Mouse (Mus musculus) erythroblast, embryonic 14.5 days (primary cell): Measurements from ENCODE around the gene Ppfia3. TPM values are rescaled to one million over a fixed set of nuclear protein-coding genes. Genes with fewer than 3 reads are reported as not detected.
A peak's percentile ranks its signal among the peaks of the same experiment; 100 is the strongest.
"Not testable (repeated sequence)": the region's sequence is repeated elsewhere in the genome, so short reads cannot be mapped to it uniquely, and the experiment has no call there.

Source experiments
- H3K27me3 ChIP-seq: 2 replicates; pipeline ENCODE4 v1.6.1; 2012; ENCODE audit warnings: inconsistent platforms; ENCODE audit not compliant: control insufficient read depth
- H3K36me3 ChIP-seq: 2 replicates; pipeline ENCODE4 v1.6.1; 2012; ENCODE audit warnings: mild to moderate bottlenecking, inconsistent platforms; ENCODE audit not compliant: control insufficient read depth
- H3K4me1 ChIP-seq: 2 replicates; pipeline ENCODE4 v1.6.1; 2012; ENCODE audit warnings: inconsistent platforms; ENCODE audit not compliant: control insufficient read depth
- H3K4me3 ChIP-seq: replicated peaks from 2 replicates; pipeline ENCODE3; 2012; ENCODE audit warnings: moderate library complexity, mild to moderate bottlenecking, inconsistent platforms
- H3K9me3 ChIP-seq: 2 replicates; pipeline ENCODE4 v1.6.1; 2012; ENCODE audit warnings: low read length, inconsistent platforms, mixed read lengths; ENCODE audit not compliant: control insufficient read depth
- GATA1 ChIP-seq: IDR thresholded peaks from 2 replicates; pipeline ENCODE4 v1.6.1; 2012; ENCODE audit warnings: low read length, inconsistent platforms, mixed read lengths
- TAL1 ChIP-seq: IDR thresholded peaks from 3 replicates; pipeline ENCODE4 v1.6.1; 2012; ENCODE audit warnings: low read length, inconsistent platforms, mixed read lengths
- polyA plus RNA-seq: library from polyadenylated mRNA; stranded (reverse); fragments of >175 nt; gene quantifications from 2 replicates; pipeline ENCODE4 v1.2.3, GENCODE M21; 2012

The Ppfia3 gene
- polyA plus RNA-seq, 1 experiment: 0.13 TPM

DNA sequence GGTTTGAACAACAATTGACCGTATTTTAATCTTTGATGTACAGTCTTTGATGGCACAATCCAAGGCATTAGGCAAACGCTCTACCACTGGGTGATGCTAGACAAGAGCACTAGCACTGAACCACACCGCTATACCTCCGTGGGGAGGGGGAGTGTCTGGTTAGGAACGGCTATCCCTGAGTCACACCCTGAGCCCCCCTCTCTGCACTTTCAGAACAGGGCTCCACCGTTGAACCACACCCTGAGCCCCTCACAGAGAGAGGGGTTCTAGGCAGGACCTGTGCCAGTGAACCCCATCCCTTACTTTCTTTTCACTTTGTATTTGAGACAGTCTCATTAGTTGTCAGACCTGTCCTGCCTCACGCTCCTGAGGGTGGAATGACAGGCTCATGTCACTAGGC, 41.5 kb upstream of the Ppfia3 start:
- Histone ChIP-seq H3K36me3 (no peaks in the 10 kb centered on the region), H3K9me3 (peaks cover 8% of the 10 kb centered on the region; the same call in 1 of the 2 replicates), H3K4me1 (peaks cover 5% of the 10 kb centered on the region), H3K4me3 (no peak overlapping the region), H3K27me3 (peaks cover 87% of the 10 kb centered on the region)
- TF ChIP-seq TAL1 (no peak), GATA1 (no peak)

DNA sequence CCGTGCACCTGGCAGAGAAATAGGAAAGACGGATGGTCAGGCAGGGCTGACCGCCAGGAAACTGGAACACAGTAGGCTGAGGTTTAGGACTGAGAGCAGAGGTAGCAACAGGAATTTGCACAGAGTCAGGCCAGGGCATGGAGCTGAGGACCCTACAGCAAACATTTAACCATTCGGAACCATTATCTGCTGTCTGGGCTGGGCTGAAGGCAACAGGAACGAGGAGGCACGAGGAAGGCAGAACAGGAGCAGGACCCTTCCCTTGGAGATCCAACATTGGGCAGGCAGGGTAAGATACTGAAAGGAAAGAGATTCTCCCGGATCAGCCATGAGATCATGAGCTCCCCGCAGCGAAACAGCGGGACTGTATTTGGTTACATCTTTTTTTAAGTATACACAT, 41.0 kb upstream of the Ppfia3 start:
- Histone ChIP-seq H3K9me3 (peaks cover 8% of the 10 kb centered on the region; the same call in 1 of the 2 replicates), H3K27me3 (peaks cover 85% of the 10 kb centered on the region), H3K36me3 (no peaks in the 10 kb centered on the region), H3K4me3 (no peak overlapping the region), H3K4me1 (peaks cover 4% of the 10 kb centered on the region; the same call in 1 of the 2 replicates)
- TF ChIP-seq GATA1 (no peak), TAL1 (no peak)

DNA sequence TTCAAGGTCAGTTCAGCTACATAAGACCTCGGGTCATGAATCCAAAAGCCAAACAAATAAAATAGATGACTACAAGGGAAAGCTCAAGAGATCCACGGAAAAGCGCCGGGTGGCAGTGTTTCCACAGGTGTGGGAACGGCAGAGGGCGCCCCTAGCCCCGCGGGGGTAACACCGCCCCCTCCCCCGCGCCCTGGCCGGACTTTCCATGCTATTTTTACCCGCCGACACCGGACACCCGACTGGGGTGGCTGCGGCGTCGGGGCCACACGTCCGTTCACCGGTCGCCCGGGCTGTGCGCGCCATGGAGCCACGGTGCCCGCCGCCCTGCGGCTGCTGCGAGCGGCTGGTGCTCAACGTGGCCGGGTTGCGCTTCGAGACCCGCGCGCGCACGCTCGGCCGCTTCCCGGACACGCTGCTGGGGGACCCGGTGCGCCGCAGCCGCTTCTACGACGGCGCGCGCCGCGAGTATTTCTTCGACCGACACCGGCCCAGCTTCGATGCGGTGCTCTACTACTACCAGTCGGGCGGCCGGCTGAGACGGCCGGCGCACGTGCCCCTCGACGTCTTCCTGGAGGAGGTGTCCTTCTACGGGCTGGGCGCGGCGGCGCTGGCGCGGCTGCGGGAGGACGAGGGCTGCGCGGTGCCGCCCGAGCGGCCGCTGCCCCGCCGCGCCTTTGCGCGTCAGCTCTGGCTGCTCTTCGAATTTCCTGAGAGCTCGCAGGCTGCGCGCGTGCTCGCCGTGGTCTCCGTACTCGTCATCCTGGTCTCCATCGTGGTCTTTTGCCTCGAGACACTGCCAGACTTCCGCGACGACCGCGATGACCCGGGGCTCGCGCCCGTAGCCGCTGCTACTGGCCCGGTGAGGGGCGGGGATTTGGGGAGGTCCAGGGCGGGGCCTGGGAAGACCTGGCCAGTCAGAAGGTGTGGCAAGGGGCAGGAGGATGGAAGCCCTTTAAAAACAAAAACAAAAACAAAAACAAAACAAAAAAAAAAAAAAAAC, 39.6 kb upstream of the Ppfia3 start:
- peaks cover 8% of the 10 kb centered on the region; the same call in 1 of the 2 replicates for H3K9me3 ChIP-seq

DNA sequence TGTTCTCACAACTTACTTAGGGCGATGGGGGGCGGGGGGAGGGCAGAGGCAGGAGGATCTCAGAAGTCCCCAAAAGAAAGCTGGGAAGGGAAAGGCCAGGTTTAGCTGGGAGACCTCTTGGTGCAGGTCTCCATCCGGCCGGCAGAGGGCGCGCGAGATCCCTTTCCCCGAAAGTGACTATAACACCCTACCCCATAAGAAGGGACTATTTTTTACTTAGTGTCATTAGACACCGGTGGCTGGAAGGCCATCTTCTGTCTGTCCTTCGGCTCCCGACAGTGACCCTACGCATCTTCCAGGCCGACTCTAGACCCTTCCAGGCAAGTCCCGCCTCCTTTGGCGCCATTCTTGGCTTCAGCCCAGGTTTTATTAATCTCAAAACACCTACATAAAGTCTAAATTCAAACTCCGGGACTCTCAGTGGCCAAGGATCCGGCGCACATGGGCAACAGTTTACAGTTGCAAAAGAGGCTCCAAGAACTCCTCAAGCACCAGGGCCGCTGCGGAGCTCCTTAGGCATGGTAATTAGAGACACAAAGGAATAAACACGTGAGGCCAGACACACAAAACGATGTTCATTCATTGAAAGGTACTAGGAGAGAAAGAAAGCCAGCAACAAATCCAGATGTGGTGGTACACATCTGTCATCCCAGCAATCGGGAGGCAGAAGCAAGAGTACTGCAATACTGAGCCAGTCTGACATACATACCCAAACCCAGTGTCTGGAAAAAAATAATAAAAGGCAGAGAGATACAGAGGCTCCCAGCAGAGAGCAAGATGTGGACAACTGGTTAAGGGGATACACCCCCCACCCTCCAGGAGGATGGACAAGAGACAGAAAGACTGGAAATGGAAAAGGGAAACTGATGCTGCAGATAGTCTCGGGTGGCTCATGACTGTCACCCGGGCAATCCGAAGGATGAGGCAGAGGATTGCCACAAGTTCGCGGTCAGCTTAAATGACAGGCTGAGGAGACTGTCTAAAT, 38.6 kb upstream of the Ppfia3 start, which contains the start of gene Kcna7:
TSS of gene Kcna7 (plus strand) at position 563 of the 985 bp plus-strand sequence.
- no peak for TF ChIP-seq GATA1
- TF ChIP-seq TAL1: no peak
- H3K27me3 ChIP-seq: peaks cover 73% of the 10 kb centered on the region
- no peaks in the 10 kb centered on the region for H3K36me3 ChIP-seq

More for the DNA sequence above, 39.6 kb upstream of the Ppfia3 start:
- H3K4me1 ChIP-seq: peaks cover 4% of the 10 kb centered on the region; the same call in 1 of the 2 replicates
- H3K36me3 ChIP-seq: no peaks in the 10 kb centered on the region
- peaks cover 84% of the 10 kb centered on the region for H3K27me3 ChIP-seq
- TF ChIP-seq GATA1 (no peak), TAL1 (no peak)
- H3K4me3 ChIP-seq: no peak overlapping the region

DNA sequence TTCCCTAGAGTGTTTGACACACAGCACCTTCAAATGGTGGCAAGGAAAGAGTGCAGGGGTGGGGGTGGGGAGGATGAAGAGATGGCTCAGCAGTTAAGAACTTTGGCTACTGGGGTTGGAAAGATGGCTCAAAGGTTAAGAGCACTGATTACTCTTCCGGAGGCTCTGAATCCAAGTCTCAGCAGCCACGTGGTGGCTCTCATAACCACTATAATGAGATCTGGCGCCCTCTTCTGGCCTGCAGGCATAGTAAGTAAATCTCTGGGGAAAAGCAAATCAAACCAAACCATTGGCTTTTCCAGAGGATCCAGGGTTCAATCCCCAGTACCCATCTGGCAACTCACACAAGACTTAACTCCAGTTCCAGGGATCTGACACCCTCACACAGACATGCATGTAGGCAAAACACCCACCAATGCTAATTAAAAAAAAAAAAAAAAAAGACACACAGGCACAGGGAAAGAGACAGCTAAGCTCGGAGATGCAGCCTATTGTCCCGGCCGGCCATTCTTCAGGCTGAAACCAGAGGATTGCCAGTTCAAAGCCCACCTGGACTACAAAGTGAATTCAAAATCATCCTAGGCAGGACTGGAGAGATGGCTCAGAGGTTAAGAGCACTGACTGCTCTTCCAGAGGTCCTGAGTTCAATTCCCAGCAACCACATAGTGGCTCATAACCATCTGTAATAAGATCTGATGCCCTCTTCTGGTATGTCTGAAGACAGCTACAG, 36.9 kb upstream of the Ppfia3 start:
- Histone ChIP-seq H3K36me3 (no peaks in the 10 kb centered on the region), H3K4me3 (no peak overlapping the region), H3K4me1 (peaks cover 4% of the 10 kb centered on the region; the same call in 1 of the 2 replicates), H3K27me3 (peaks cover 56% of the 10 kb centered on the region), H3K9me3 (peaks cover 8% of the 10 kb centered on the region; the same call in 1 of the 2 replicates)
- TF ChIP-seq GATA1 (no peak), TAL1 (no peak)

More for the DNA sequence above, 38.6 kb upstream of the Ppfia3 start, which contains the start of gene Kcna7:
- H3K4me3 ChIP-seq: no peak within 1 kb of the TSS
- peaks cover 4% of the 10 kb centered on the region; the same call in 1 of the 2 replicates for H3K4me1 ChIP-seq
- peaks cover 8% of the 10 kb centered on the region; the same call in 1 of the 2 replicates for H3K9me3 ChIP-seq

DNA sequence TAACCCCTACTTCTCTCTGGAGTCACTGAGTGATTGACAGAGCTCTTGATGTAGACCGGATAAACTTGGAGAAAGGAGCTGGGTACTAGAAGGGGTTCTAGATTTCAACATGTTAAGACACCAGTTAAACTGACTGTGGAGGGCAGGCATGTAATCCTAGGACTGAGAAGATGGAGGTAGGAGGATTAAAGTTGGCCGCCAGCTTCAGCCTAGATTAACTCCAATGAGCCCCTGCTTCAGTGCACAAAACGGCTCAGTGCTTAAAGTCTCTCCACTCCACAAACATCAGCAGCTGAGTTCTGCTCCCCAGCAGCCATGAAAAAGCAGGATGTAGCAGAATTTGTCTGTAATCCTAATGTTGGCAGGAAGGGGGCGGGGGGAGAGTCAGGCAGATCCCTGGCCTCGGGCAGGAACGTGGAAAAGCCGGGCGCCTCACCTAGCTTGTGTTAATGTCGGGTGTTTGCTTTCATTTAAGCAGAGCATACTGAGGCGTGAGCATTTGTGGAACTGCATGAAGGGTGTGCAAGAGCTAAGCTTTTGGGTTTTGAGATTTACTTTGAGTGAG, 34.8 kb upstream of the Ppfia3 start:
- peaks cover 4% of the 10 kb centered on the region; the same call in 1 of the 2 replicates for H3K9me3 ChIP-seq
- peaks cover 11% of the 10 kb centered on the region for H3K4me1 ChIP-seq
- no peaks in the 10 kb centered on the region for H3K36me3 ChIP-seq
- H3K27me3 ChIP-seq: peaks cover 36% of the 10 kb centered on the region
- TF ChIP-seq TAL1: no peak
- TF ChIP-seq GATA1: no peak
- no peak overlapping the region for H3K4me3 ChIP-seq

DNA sequence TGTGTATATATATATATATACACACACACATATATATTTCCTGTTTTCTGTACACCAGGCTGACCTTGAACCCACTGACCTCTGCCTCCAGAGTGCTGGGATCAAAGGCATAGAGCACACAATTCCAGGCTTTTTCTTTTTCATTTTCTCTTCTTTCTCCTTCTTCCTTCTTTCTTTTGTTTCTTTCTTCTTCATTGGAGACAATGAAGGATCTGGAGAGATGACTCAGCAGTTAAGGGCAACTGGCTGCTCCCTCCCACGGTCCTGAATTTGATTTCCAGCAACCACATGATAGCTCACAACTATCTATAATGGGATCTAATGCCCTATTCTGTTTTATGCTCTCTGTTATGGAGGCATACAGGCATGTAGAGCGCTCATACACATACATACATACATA, 30.0 kb upstream of the Ppfia3 start:
- TF ChIP-seq TAL1 (no peak), GATA1 (no peak)
- no peak overlapping the region for H3K4me3 ChIP-seq
- H3K4me1 ChIP-seq: peaks cover 36% of the 10 kb centered on the region
- no peaks in the 10 kb centered on the region for H3K9me3 ChIP-seq
- H3K27me3 ChIP-seq: peaks cover 4% of the 10 kb centered on the region
- peaks cover 29% of the 10 kb centered on the region for H3K36me3 ChIP-seq

DNA sequence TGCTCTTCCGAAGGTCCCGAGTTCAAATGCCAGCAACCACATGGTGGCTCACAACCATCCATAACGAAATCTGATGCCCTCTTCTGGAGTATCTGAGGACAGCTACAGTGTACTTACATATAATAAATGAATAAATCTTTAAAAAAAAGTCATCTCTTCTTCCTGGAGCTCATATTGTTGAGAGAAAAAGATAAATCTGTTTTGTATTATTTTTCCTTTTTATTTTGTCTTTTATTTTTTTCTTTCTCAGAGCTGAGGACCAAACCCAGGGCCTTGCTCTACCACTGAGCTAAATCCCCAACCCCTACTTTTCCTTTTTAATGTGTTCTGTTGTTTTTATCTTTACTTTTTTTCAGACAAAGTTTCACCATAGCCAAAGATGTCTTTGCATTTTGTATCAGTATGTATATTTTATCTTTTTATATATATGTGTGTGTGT, 29.5 kb upstream of the Ppfia3 start:
- Histone ChIP-seq H3K36me3 (peaks cover 33% of the 10 kb centered on the region), H3K4me1 (peaks cover 36% of the 10 kb centered on the region), H3K4me3 (peak overlapping the region; percentile 97)
- not testable (repeated sequence) for H3K27me3 ChIP-seq, H3K9me3 ChIP-seq
